Mouse (Mus musculus) olfactory bulb, adult 2 months (tissue): Measurements from ENCODE around the gene Wif1.

Experiments used
- CTCF ChIP-seq: fragments of 200-500 bp; IDR thresholded peaks from 2 replicates; pipeline ENCODE4 v1.5.1; 2012; ENCODE audit warnings: low read depth, mild to moderate bottlenecking, low read length, moderate library complexity; ENCODE audit not compliant: insufficient read depth
- POLR2A ChIP-seq: fragments of 200-500 bp; IDR thresholded peaks from 2 replicates; pipeline ENCODE4 v1.6.1; 2012; ENCODE audit warnings: mild to moderate bottlenecking, low read depth, low read length, moderate library complexity; ENCODE audit not compliant: insufficient read depth

GRCm38 (mm10) chr10:121116636-121117035 is 82.9 kb downstream of the Wif1 start:
- TF ChIP-seq POLR2A (no peak), CTCF (no peak)
